Mouse (Mus musculus) embryonic stem cell, embryonic (primary cell): ENCODE data around the gene Mfsd4b2.
"Not testable (repeated sequence)": the region's sequence is repeated elsewhere in the genome, so short reads cannot be mapped to it uniquely, and the experiment has no call there.

Source experiments
- CTCF ChIA-PET, 4 experiments: fragments of 300-600 bp in 2 of 4; fragments of 350-600 bp in 2 of 4; sonication (Branson Sonifier 250); formaldehyde crosslinking; loops; one replicate each; lab custom pipeline; 2022; ENCODE audit warnings: inconsistent platforms in 2 of 4; lab: Charles Lee
- POLR2A ChIA-PET, 4 experiments: fragments of 300-600 bp in 2 of 4; fragments of 350-600 bp in 2 of 4; sonication (Branson Sonifier 250); formaldehyde crosslinking; loops; one replicate each; lab custom pipeline; 2022; ENCODE audit warnings: antibody characterized with exemption in 4 of 4, inconsistent platforms in 1 of 4; lab: Charles Lee

Gene Mfsd4b2

GRCm38 (mm10) chr10:39926616-39927139 lies at the start of gene Mfsd4b2:
Mfsd4b2 (minus strand) TSS chr10:39926923.
- ChIA-PET POLR2A (interaction anchor here in 3 of 4 experiments (0.6 to 1.9 kb wide), 8 partner anchors 18 to 332 kb away, joined by 3 to 7 read pairs (median 3); partner anchors contain the start of genes Mfsd4b3 (in 2 of the 3) and Mfsd4b4 (in 1 of the 3)), CTCF (interaction anchor here in 2 of 4 experiments (0.6 to 1.8 kb wide), 4 partner anchors 32 to 757 kb away, joined by 3 to 6 read pairs (median 4); no protein-coding TSS in a partner anchor)

GRCm38 (mm10) chr10:39975771-39976170 lies 49.0 kb upstream of the Mfsd4b2 start:
- CTCF ChIA-PET = interaction anchor here in 1 of 4 experiments (1.0 kb wide), 1 partner anchor 15 kb away, joined by 3 read pairs; no protein-coding TSS in a partner anchor
- POLR2A ChIA-PET = interaction anchor here in 2 of 4 experiments (0.6 to 1.0 kb wide), 3 partner anchors 9 to 16 kb away, joined by 3 to 5 read pairs (median 3); partner anchors contain the start of gene Mfsd4b3 (in 1 of the 2)

- CTCF ChIA-PET = interaction anchor here in 1 of 4 experiments (1.1 kb wide), 1 partner anchor 163 kb away, joined by 3 read pairs; no protein-coding TSS in a partner anchor
- POLR2A ChIA-PET = interaction anchor here in 1 of 4 experiments (1.0 kb wide), 1 partner anchor 15 kb away, joined by 3 read pairs; the partner anchor contains the start of gene Mfsd4b3
These were observed 48.3 kb upstream of the Mfsd4b2 start for GRCm38 (mm10) chr10:39974982-39975381.

- ChIA-PET CTCF (interaction anchor here in 2 of 4 experiments (1.0 to 1.2 kb wide), 4 partner anchors 9 to 797 kb away, joined by 3 to 4 read pairs (median 4); no protein-coding TSS in a partner anchor), POLR2A (interaction anchor here in 2 of 4 experiments (0.6 to 1.6 kb wide), 5 partner anchors 8 to 282 kb away, joined by 3 to 5 read pairs (median 3); no protein-coding TSS in a partner anchor)
These were observed 40.8 kb upstream of the Mfsd4b2 start for GRCm38 (mm10) chr10:39967512-39967911.

- CTCF ChIA-PET = interaction anchor here in 3 of 4 experiments (0.6 to 4.1 kb wide), 3 partner anchors 22 to 251 kb away, joined by 3 to 29 read pairs (median 4); no protein-coding TSS in a partner anchor
- POLR2A ChIA-PET = no interaction called here
These were observed 35.2 kb upstream of the Mfsd4b2 start for GRCm38 (mm10) chr10:39961906-39962305.

- CTCF ChIA-PET = interaction anchor here (0.7 to 4.1 kb wide), 13 partner anchors 15 to 790 kb away, joined by 3 to 29 read pairs (median 6); partner anchors contain the start of gene Mfsd4b4 (in 1 of the 4)
These were observed 33.7 kb upstream of the Mfsd4b2 start for GRCm38 (mm10) chr10:39960441-39960822.

GRCm38 (mm10) chr10:39959761-39960440 lies 33.2 kb upstream of the Mfsd4b2 start, which contains the start of gene Mfsd4b3:
Mfsd4b3 (minus strand) TSS chr10:39960153.
- ChIA-PET CTCF (interaction anchor here (0.7 to 4.1 kb wide), 16 partner anchors 16 to 789 kb away, joined by 3 to 29 read pairs (median 6); partner anchors contain the start of genes Mfsd4b1 (in 1 of the 4) and Mfsd4b4 (in 1 of the 4)), POLR2A (interaction anchor here (0.6 to 3.1 kb wide), 17 partner anchors 10 to 416 kb away, joined by 3 to 15 read pairs (median 5); partner anchors contain the start of genes Mfsd4b2 (in 2 of the 4), Gtf3c6 (in 1 of the 4), Mfsd4b4 (in 1 of the 4) and Slc16a10 (in 1 of the 4))

More at GRCm38 (mm10) chr10:39960441-39960822, 33.7 kb upstream of the Mfsd4b2 start:
- POLR2A ChIA-PET = interaction anchor here (0.6 to 3.1 kb wide), 15 partner anchors 15 to 322 kb away, joined by 3 to 15 read pairs (median 5); partner anchors contain the start of genes Gtf3c6 (in 1 of the 4), Mfsd4b2 (in 1 of the 4), Mfsd4b4 (in 1 of the 4) and Slc16a10 (in 1 of the 4)

- ChIA-PET CTCF (interaction anchor here (0.5 to 4.1 kb wide), 12 partner anchors 8 to 787 kb away, joined by 3 to 29 read pairs (median 4); partner anchors contain the start of gene Mfsd4b2 (in 1 of the 4)), POLR2A (interaction anchor here in 2 of 4 experiments (1.9 to 3.1 kb wide), 3 partner anchors 8 to 300 kb away, joined by 4 to 15 read pairs (median 7); partner anchors contain the start of genes Gtf3c6 (in 1 of the 2) and Mfsd4b2 (in 1 of the 2))
These were observed 31.5 kb upstream of the Mfsd4b2 start for GRCm38 (mm10) chr10:39958266-39958665.

GRCm38 (mm10) chr10:39956340-39956878 lies 29.7 kb upstream of the Mfsd4b2 start:
- POLR2A ChIA-PET = interaction anchor here in 1 of 4 experiments (1.3 kb wide), 1 partner anchor 30 kb away, joined by 3 read pairs; the partner anchor contains the start of gene Mfsd4b2
- CTCF ChIA-PET = interaction anchor here in 1 of 4 experiments (1.9 kb wide), 1 partner anchor 256 kb away, joined by 6 read pairs; no protein-coding TSS in a partner anchor

- ChIA-PET CTCF (no interaction called here), POLR2A (no interaction called here)
These were observed 28.4 kb upstream of the Mfsd4b2 start for GRCm38 (mm10) chr10:39955163-39955562.

- ChIA-PET CTCF (interaction anchor here in 2 of 4 experiments (0.6 to 0.8 kb wide), 2 partner anchors 9 to 378 kb away, joined by 3 to 4 read pairs; no protein-coding TSS in a partner anchor), POLR2A (interaction anchor here in 1 of 4 experiments (0.9 to 1.7 kb wide), 3 partner anchors 9 to 193 kb away, joined by 3 to 4 read pairs (median 4); no protein-coding TSS in a partner anchor)
These were observed 22.7 kb upstream of the Mfsd4b2 start for GRCm38 (mm10) chr10:39949377-39949954.

GRCm38 (mm10) chr10:39947195-39947594 lies 20.5 kb upstream of the Mfsd4b2 start:
- CTCF ChIA-PET, POLR2A ChIA-PET: not testable (repeated sequence)

GRCm38 (mm10) chr10:39936553-39936952 lies 9.8 kb upstream of the Mfsd4b2 start:
- ChIA-PET POLR2A (no interaction called here), CTCF (no interaction called here)

GRCm38 (mm10) chr10:39924556-39924955 lies 2.2 kb downstream of the Mfsd4b2 start:
- POLR2A ChIA-PET = interaction anchor here in 2 of 4 experiments (0.6 kb wide), 2 partner anchors 317 to 554 kb away, joined by 3 read pairs; no protein-coding TSS in a partner anchor
- CTCF ChIA-PET = not testable (repeated sequence)

- POLR2A ChIA-PET = no interaction called here
These were observed 14.1 kb downstream of the Mfsd4b2 start for GRCm38 (mm10) chr10:39912616-39913015.

GRCm38 (mm10) chr10:39908768-39909441 lies 17.8 kb downstream of the Mfsd4b2 start:
- CTCF ChIA-PET = interaction anchor here in 3 of 4 experiments (0.5 to 1.3 kb wide), 9 partner anchors 14 to 725 kb away, joined by 3 to 6 read pairs (median 3); no protein-coding TSS in a partner anchor
- POLR2A ChIA-PET = interaction anchor here in 3 of 4 experiments (0.6 to 2.1 kb wide), 13 partner anchors 10 to 805 kb away, joined by 3 to 14 read pairs (median 3); partner anchors contain the start of gene Mfsd4b4 (in 2 of the 3)

More at GRCm38 (mm10) chr10:39912616-39913015, 14.1 kb downstream of the Mfsd4b2 start:
- CTCF ChIA-PET = no interaction called here
